Mouse (Mus musculus) lung, embryonic 14.5 days (tissue): ENCODE results near the gene Dcaf10. TPM values are rescaled to one million over a fixed set of nuclear protein-coding genes. Genes with fewer than 3 reads are reported as not detected.

Experiments used
- ATAC-seq: fragments of 200-750 bp; cut with Nextera tagmentation; 2 replicates; pipeline ENCODE4 v1.8.0; 2017; ENCODE audit warnings: mild to moderate bottlenecking, moderate TSS enrichment, moderate library complexity; ENCODE audit not compliant: insufficient read depth
- DNase-seq: peaks from one replicate; pipeline ENCODE4 v3.0.0-alpha.2; 2015
- H3K27ac ChIP-seq: fragments of 300-500 bp; sonication (generic); 2 replicates; pipeline ENCODE4 v1.5.1; 2014; ENCODE audit warnings: low read depth, mild to moderate bottlenecking, moderate library complexity
- H3K27me3 ChIP-seq: fragments of 300-500 bp; sonication (generic); 2 replicates; pipeline ENCODE4 v1.6.1; 2014; ENCODE audit warnings: low read length, control low read depth; ENCODE audit not compliant: insufficient read depth
- H3K36me3 ChIP-seq: fragments of 300-500 bp; sonication (generic); 2 replicates; pipeline ENCODE4 v1.6.1; 2014; ENCODE audit warnings: control low read depth; ENCODE audit not compliant: insufficient read depth
- H3K4me1 ChIP-seq: fragments of 300-500 bp; sonication (generic); 2 replicates; pipeline ENCODE4 v1.6.1; 2014; ENCODE audit warnings: antibody characterized with exemption, control low read depth; ENCODE audit not compliant: insufficient read depth
- H3K4me2 ChIP-seq: fragments of 300-500 bp; sonication (generic); 2 replicates; pipeline ENCODE4 v1.6.1; 2014; ENCODE audit warnings: mild to moderate bottlenecking
- H3K4me3 ChIP-seq: fragments of 300-500 bp; sonication (generic); 2 replicates; pipeline ENCODE4 v1.5.1; 2014; ENCODE audit warnings: low read depth, low read length
- H3K9ac ChIP-seq: fragments of 300-500 bp; sonication (generic); 2 replicates; pipeline ENCODE4 v1.6.1; 2014
- H3K9me3 ChIP-seq: fragments of 300-500 bp; sonication (generic); 2 replicates; pipeline ENCODE4 v1.6.1; 2016; ENCODE audit warnings: low read depth, low read length, control low read depth
- CTCF ChIP-seq: IDR thresholded peaks from 2 replicates; pipeline ENCODE4 v1.5.1; 2016; ENCODE audit warnings: antibody characterized with exemption, low read depth
- WGBS: fragments of 180-500 bp; shearing (Covaris S2); extraction: QIAGEN DNeasy Blood & Tissue Kit; methylation state at CpG from one replicate; pipeline ENCODE4 v1.1.7; 2014; 5-methylcytosine and 5-hydroxymethylcytosine counted together
- polyA plus RNA-seq: library from polyadenylated mRNA; unstranded; fragments of >200 nt; fragmentation: Nextera tagmentation; extraction: Ambion mirVana; gene quantifications from 2 replicates; pipeline ENCODE4 v1.2.1, GENCODE M21; 2014

The Dcaf10 gene
- polyA plus RNA-seq, 1 experiment from 2014 or later: 18.8 TPM

- H3K9me3 ChIP-seq: no peaks in the 10 kb centered on the region
- peaks cover 9% of the 10 kb centered on the region for H3K4me1 ChIP-seq
- no peak overlapping the region for H3K27ac ChIP-seq
- H3K36me3 ChIP-seq: peaks cover 61% of the 10 kb centered on the region
- no peak overlapping the region for H3K9ac ChIP-seq
- TF ChIP-seq CTCF: no peak
- H3K4me2 ChIP-seq: no peak overlapping the region
- no peaks in the 10 kb centered on the region for H3K27me3 ChIP-seq
- no peak overlapping the region for H3K4me3 ChIP-seq
- 93% methylated on average over 7 of the region's 7 CpGs for WGBS
- ATAC-seq (no peak), DNase-seq (no peak)
Observed at GRCm38 (mm10) chr4:45404086-45404485, 62.2 kb downstream of the Dcaf10 start.

DNA sequence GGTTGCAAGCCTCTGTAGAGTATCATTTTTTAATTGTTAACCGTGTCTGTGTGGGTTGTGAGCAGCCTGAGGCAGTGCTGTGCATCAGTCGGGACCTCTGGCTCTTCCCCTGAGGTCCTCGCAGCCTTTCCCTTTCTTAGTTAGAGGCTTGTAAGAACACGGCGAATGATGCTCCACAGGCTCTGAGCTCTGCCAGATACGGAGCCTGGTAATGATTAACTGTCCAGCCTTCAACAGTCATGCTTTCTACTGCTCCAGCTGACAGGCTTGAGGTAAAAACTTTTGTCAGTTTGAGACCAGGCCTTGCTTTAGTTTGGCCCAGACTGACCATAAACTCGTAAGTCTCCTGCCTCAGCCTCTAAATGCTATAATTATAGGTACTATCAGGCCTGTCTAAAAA is 63.4 kb downstream of the Dcaf10 start:
- WGBS: 61% methylated on average over 7 of the region's 7 CpGs
- H3K27ac ChIP-seq: no peak overlapping the region
- H3K4me2 ChIP-seq: no peak overlapping the region
- no peak overlapping the region for H3K4me3 ChIP-seq
- DNase-seq: no peak
- H3K9ac ChIP-seq: no peak overlapping the region
- ATAC-seq: no peak
- H3K36me3 ChIP-seq: peaks cover 49% of the 10 kb centered on the region
- no peaks in the 10 kb centered on the region for H3K27me3 ChIP-seq
- no peak for TF ChIP-seq CTCF
- H3K9me3 ChIP-seq: no peaks in the 10 kb centered on the region
- peaks cover 9% of the 10 kb centered on the region for H3K4me1 ChIP-seq

DNA sequence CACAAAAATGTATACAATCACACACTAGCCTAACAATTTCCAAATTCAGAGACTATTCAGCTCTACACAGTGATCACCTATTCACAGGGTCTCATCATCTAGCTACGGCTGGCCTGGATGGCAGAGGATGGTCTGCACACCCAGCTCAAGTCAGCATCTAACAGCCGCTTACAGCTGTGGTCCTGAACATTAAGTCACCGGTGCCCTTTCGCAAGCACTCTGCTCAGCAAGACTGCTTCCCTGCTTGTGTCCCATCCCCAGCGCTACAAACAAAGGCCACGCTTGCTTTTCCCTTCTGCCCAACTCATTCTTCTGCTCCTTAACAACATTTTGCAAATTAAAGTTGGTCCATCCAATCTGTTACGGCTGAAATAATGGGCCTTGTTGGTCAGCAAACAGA is 64.5 kb downstream of the Dcaf10 start:
- DNase-seq: no peak
- peak overlapping the region; percentile 93 for H3K4me2 ChIP-seq
- H3K27me3 ChIP-seq: no peaks in the 10 kb centered on the region
- peak overlapping the region; percentile 36 for H3K9ac ChIP-seq
- H3K4me3 ChIP-seq: peak overlapping the region; percentile 98
- no peak for ATAC-seq
- H3K9me3 ChIP-seq: no peaks in the 10 kb centered on the region
- peak overlapping the region; percentile 8; the same call in 1 of the 2 replicates for H3K27ac ChIP-seq
- H3K36me3 ChIP-seq: peaks cover 39% of the 10 kb centered on the region
- WGBS: 80% methylated on average over 7 of the region's 7 CpGs
- no peak for TF ChIP-seq CTCF
- peaks cover 9% of the 10 kb centered on the region for H3K4me1 ChIP-seq

DNA sequence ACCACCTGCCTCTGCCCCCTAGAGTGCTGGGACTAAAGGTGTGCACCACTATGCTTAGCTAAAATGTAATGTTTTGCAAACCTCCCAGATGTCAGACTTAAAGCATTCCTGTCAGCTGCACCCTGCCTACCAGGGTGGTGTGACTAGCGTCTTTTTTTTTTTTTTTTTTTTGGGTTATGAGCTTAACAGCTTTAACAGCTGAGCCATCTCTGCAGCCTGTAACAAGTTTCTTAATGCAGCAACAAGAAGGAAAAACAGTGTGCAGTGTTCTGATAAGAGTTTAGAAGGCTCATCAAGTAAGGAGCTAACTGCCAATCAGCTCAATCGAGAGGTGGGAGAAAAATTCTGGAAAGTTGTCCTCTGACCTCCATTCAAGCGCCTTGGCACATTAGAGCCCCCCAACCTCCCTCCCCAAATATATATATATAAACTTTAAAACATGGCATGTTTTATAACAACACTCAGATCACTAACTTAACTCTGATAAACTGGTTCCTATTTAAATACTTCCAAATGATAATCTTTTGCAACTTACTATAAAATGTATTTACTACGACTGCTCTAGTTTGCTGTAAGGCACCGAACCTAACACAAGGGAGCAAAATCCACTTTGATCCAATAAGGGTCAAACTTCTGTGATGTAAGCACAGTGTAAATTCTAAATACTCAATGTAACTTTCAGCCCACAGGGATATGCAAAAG is 65.3 kb downstream of the Dcaf10 start:
- no peak for TF ChIP-seq CTCF
- peak overlapping the region; percentile 98 for H3K4me3 ChIP-seq
- peak overlapping the region; percentile 93; the same call in 1 of the 2 replicates for H3K27ac ChIP-seq
- H3K4me1 ChIP-seq: peaks cover 9% of the 10 kb centered on the region
- H3K4me2 ChIP-seq: peak overlapping the region; percentile 93
- peak overlapping the region; percentile 95 for H3K9ac ChIP-seq
- 37% methylated on average over 5 of the region's 5 CpGs for WGBS
- no peaks in the 10 kb centered on the region for H3K27me3 ChIP-seq
- DNase-seq (no peak), ATAC-seq (no peak)
- H3K9me3 ChIP-seq: no peaks in the 10 kb centered on the region
- peaks cover 34% of the 10 kb centered on the region for H3K36me3 ChIP-seq

DNA sequence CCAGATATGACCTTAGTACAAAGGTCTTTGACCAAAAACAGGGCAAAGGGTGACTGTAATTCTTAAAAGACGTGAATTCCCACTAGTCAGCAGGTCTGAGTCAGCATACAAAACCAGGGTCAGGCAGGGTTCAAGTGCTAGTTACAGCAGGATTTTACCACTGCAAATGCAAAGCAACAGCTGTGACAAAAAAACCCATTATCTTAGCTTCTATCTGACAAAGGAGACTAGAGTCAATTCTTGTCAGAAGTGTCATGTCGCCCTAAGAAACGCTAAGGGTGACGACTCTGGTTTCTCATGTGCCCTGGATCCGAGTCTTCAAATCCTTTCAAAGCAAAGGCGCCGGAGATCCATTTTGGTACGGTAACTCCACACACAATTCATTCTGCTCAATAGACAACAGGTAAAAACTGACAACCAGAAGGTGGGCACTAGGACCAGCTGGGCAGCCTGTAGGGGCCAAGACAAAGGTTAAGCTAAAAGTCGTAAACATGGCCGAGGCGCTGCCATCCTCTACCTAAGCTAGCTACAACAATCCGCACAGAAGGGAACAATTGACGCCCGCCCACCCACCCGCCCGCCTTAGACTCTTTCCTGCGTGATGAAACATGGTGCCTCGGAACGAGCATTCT is 65.9 kb downstream of the Dcaf10 start:
- TF ChIP-seq CTCF: no peak
- Histone ChIP-seq H3K9ac (peak overlapping the region; percentile 95), H3K4me3 (peak overlapping the region; percentile 98), H3K9me3 (no peaks in the 10 kb centered on the region), H3K27ac (peak overlapping the region; percentile 93), H3K27me3 (no peaks in the 10 kb centered on the region), H3K4me2 (peak overlapping the region; percentile 93), H3K4me1 (peaks cover 9% of the 10 kb centered on the region), H3K36me3 (peaks cover 27% of the 10 kb centered on the region)
- ATAC-seq (no peak), DNase-seq (peak; percentile 46)
- WGBS: under 1% methylated on average over 19 of the region's 19 CpGs

GRCm38 (mm10) chr4:45408427-45409132 is 66.7 kb downstream of the Dcaf10 start, which contains the start of gene Slc25a51:
Gene Slc25a51, minus strand, starts transcription at chr4:45408766.
- Histone ChIP-seq H3K9me3 (no peaks in the 10 kb centered on the region), H3K4me1 (peaks cover 9% of the 10 kb centered on the region), H3K9ac (peak within 1 kb of the TSS; percentile 95), H3K36me3 (peaks cover 19% of the 10 kb centered on the region), H3K27ac (peak within 1 kb of the TSS; percentile 93), H3K27me3 (no peaks in the 10 kb centered on the region), H3K4me3 (peak within 1 kb of the TSS; percentile 98), H3K4me2 (peak within 1 kb of the TSS; percentile 93)
- under 1% methylated on average over 66 of the region's 67 CpGs for WGBS
- DNase-seq: peak; percentile 95
- peak; percentile 99 for ATAC-seq
- no peak for TF ChIP-seq CTCF

GRCm38 (mm10) chr4:45409270-45409669 is 67.4 kb downstream of the Dcaf10 start:
- H3K36me3 ChIP-seq: peaks cover 12% of the 10 kb centered on the region
- DNase-seq (peak; percentile 93), ATAC-seq (peak; percentile 33)
- H3K27ac ChIP-seq: peak overlapping the region; percentile 93
- peak; percentile 24; the same call in 1 of the 2 replicates for TF ChIP-seq CTCF
- H3K27me3 ChIP-seq: no peaks in the 10 kb centered on the region
- peak overlapping the region; percentile 98 for H3K4me3 ChIP-seq
- no peaks in the 10 kb centered on the region for H3K9me3 ChIP-seq
- H3K4me1 ChIP-seq: peaks cover 9% of the 10 kb centered on the region
- WGBS: 1% methylated on average over 10 of the region's 10 CpGs
- peak overlapping the region; percentile 93 for H3K4me2 ChIP-seq
- peak overlapping the region; percentile 95 for H3K9ac ChIP-seq
